In the genomic region with DNA sequence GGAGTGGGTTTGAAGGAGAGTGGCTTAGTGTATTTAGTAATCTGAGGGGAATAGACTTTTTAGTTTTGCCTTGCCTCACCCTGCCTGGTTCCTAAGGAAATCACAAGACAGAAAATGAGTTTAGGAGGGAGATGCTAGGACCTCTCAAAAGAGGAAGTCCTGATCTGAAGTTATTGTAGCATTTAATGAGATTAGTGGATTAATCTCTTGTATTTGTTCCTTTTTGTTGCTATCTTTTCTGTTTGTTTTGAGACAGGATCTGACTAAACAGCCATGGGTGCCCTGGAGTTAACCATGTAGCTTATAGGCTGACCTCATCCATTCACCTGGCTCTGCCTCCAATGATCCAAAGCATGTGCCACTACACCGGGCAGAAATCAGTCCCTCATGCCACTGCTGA, we compare ENCODE assay signal across 25 mouse cellular contexts. TPM values are rescaled to one million over a fixed set of nuclear protein-coding genes. Genes with fewer than 3 reads are reported as not detected.
A peak's percentile ranks its signal among the peaks of the same experiment; 100 is the strongest.
DNase-seq lines count a peak whose midpoint lies in the region; ATAC-seq lines count a peak whose summit lies in the region.
"Had no signal": no experiment of that assay in that cellular context is flagged by ENCODE, and none has a peak within 500 bp of the region (broad histone marks: within the 10 kb centered on the region; RNA-seq: fewer than 3 reads in every experiment).

No protein-coding gene starts in this region.

- peaks cover 60% of the 10 kb centered on the region for H3K36me3 ChIP-seq in liver, embryonic 15.5 days (replicated peaks)
- peaks cover 68% of the 10 kb centered on the region for H3K36me3 ChIP-seq in liver, embryonic 12.5 days

- 0 out of 2 replicates have a peak overlapping the region, but pooled peaks have one; percentile 25 for H3K27ac ChIP-seq in liver, embryonic 15.5 days (replicated peaks)
- no peak overlapping the region for H3K27ac ChIP-seq in liver, embryonic 12.5 days
- H3K27ac ChIP-seq: embryonic facial prominence, embryonic 12.5 days; embryonic facial prominence, embryonic 15.5 days; heart, embryonic 15.5 days; hindbrain, embryonic 14.5 days; hindbrain, postnatal 0 days had no signal

- H3K9me3 ChIP-seq in liver, embryonic 15.5 days (replicated peaks) = no peaks in the 10 kb centered on the region
- H3K9me3 ChIP-seq in liver, embryonic 12.5 days (replicated peaks) = no peaks in the 10 kb centered on the region
- H3K9me3 ChIP-seq: embryonic facial prominence, embryonic 12.5 days; embryonic facial prominence, embryonic 15.5 days; heart, embryonic 15.5 days had no signal

- no peak overlapping the region for H3K4me3 ChIP-seq in liver, embryonic 15.5 days (replicated peaks)
- H3K4me3 ChIP-seq in liver, embryonic 12.5 days = no peak overlapping the region
- H3K4me3 ChIP-seq: embryonic facial prominence, embryonic 12.5 days; embryonic facial prominence, embryonic 15.5 days; heart, embryonic 15.5 days had no signal

- peak; percentile 24 for DNase-seq in MEL-GATA-1-ER (ENCODE audit: extremely low read depth, low read depth)
- DNase-seq in spleen, postnatal 14 days (ENCODE audit: low spot score in 2 of 2) = no peak
- no peak for DNase-seq in cerebellum, adult 9-10 months
- DNase-seq: adrenal gland, postnatal 10 days; adrenal gland, postnatal 36 days; cerebellum, adult 18-20 months; cerebellum, adult 9-11 months; cerebellum, postnatal 36 days; gastrocnemius, postnatal 25 days; heart, postnatal 10 days; heart, postnatal 36 days had no signal

- H3K27me3 ChIP-seq in liver, embryonic 15.5 days = no peaks in the 10 kb centered on the region
- no peaks in the 10 kb centered on the region for H3K27me3 ChIP-seq in liver, embryonic 12.5 days (replicated peaks)
- H3K27me3 ChIP-seq: embryonic facial prominence, embryonic 12.5 days; embryonic facial prominence, embryonic 15.5 days; heart, embryonic 15.5 days; Patski had no signal

- no peak for ATAC-seq in liver, embryonic 15.5 days (ENCODE audit: insufficient read depth)
- no peak for ATAC-seq in liver, embryonic 12.5 days
- 0 out of 2 replicates have a peak, but pooled peaks have one; percentile 20 for ATAC-seq in granulocyte monocyte progenitor cell, adult 5-6 weeks (replicated peaks; ENCODE audit: poor library complexity, severe bottlenecking)
- ATAC-seq: CD4-positive, CD25-positive, alpha-beta regulatory T cell, adult 4 months; forebrain, embryonic 14.5 days; hindbrain, postnatal 0 days; inflammation-experienced regulatory T-cells, adult 6 months; intestine, embryonic 16.5 days; Patski had no signal

- 71% methylated on average over 1 of the region's 1 CpGs for WGBS in liver, embryonic 15.5 days (ENCODE audit: insufficient replicate concordance)
- WGBS in liver, embryonic 12.5 days (ENCODE audit: insufficient replicate concordance) = 82% methylated on average over 1 of the region's 1 CpGs

- H3K4me2 ChIP-seq in liver, embryonic 15.5 days = no peak overlapping the region
- no peak overlapping the region for H3K4me2 ChIP-seq in liver, embryonic 12.5 days
- H3K4me2 ChIP-seq: embryonic facial prominence, embryonic 12.5 days; embryonic facial prominence, embryonic 15.5 days; heart, embryonic 11.5 days; heart, embryonic 15.5 days; hindbrain, embryonic 14.5 days had no signal

- H3K9ac ChIP-seq in liver, embryonic 15.5 days = no peak overlapping the region
- no peak overlapping the region for H3K9ac ChIP-seq in liver, embryonic 12.5 days
- H3K9ac ChIP-seq: embryonic facial prominence, embryonic 12.5 days; embryonic facial prominence, embryonic 15.5 days; heart, embryonic 15.5 days; hindbrain, embryonic 14.5 days had no signal

- 0 out of 2 replicates have a peak, but pooled peaks cover 3% of the 10 kb centered on the region for H3K4me1 ChIP-seq in liver, embryonic 15.5 days (replicated peaks)
- H3K4me1 ChIP-seq in liver, embryonic 12.5 days = peaks cover 8% of the 10 kb centered on the region
- H3K4me1 ChIP-seq: embryonic facial prominence, embryonic 12.5 days; embryonic facial prominence, embryonic 15.5 days; heart, embryonic 15.5 days had no signal

RNA-seq across cellular contexts. Expression of gene Nfyb, which starts 21.4 kb away (rescaled TPM):
- 33.1 and 33.2 TPM in 2 replicates for polyA plus RNA-seq in liver, embryonic 15.5 days (2015; fragmentation: Nextera tagmentation; extraction: Ambion mirVana)
- polyA plus RNA-seq in liver, embryonic 12.5 days (2016; fragmentation: Nextera tagmentation; extraction: Ambion mirVana) = 39.4 and 40.4 TPM in 2 replicates
- 27.2 and 41.6 TPM in 2 replicates for total RNA-seq in granulocyte monocyte progenitor cell, adult 5-6 weeks (2014; fragmentation: Nextera tagmentation)
- 68.1 and 75.2 TPM in 2 replicates for total RNA-seq in granulocyte monocyte progenitor cell, adult 5-6 weeks (2017)

RNA-seq across cellular contexts. Expression of gene Hcfc2, which starts 46.6 kb away (rescaled TPM):
- 12.0 and 12.9 TPM in 2 replicates for polyA plus RNA-seq in liver, embryonic 15.5 days (2015; fragmentation: Nextera tagmentation; extraction: Ambion mirVana)
- polyA plus RNA-seq in liver, embryonic 12.5 days (2016; fragmentation: Nextera tagmentation; extraction: Ambion mirVana) = 18.1 and 20.2 TPM in 2 replicates
- 14.8 and 31.5 TPM in 2 replicates for total RNA-seq in granulocyte monocyte progenitor cell, adult 5-6 weeks (2014; fragmentation: Nextera tagmentation)
- 19.6 and 22.1 TPM in 2 replicates for total RNA-seq in granulocyte monocyte progenitor cell, adult 5-6 weeks (2017)

RNA-seq across cellular contexts. Expression of gene Glt8d2, which starts 52.1 kb away (rescaled TPM):
- 0.55 and 0.63 TPM in 2 replicates for polyA plus RNA-seq in liver, embryonic 15.5 days (2015; fragmentation: Nextera tagmentation; extraction: Ambion mirVana)
- 0.44 and 0.74 TPM in 2 replicates for polyA plus RNA-seq in liver, embryonic 12.5 days (2016; fragmentation: Nextera tagmentation; extraction: Ambion mirVana)
- total RNA-seq in granulocyte monocyte progenitor cell, adult 5-6 weeks (2014; fragmentation: Nextera tagmentation) = 1.6 TPM in 1 of 2 replicates, not detected in the other
- 1.8 and 2.5 TPM in 2 replicates for total RNA-seq in granulocyte monocyte progenitor cell, adult 5-6 weeks (2017)
